Mouse (Mus musculus): ENCODE measurements around the gene Hist2h2ab. TPM values are rescaled to one million over a fixed set of nuclear protein-coding genes. Genes with fewer than 3 reads are reported as not detected.

The Hist2h2ab gene
- polyA plus RNA-seq, 1 experiment from 2014 or later, result 1.3 TPM

- Histone ChIP-seq H3K36me3 (ENCODE audit: control insufficient read depth, insufficient read depth, low read length) (no peaks in the 10 kb centered on the region), H3K9ac (ENCODE audit: low read length) (no peak overlapping the region), H3K27me3 (ENCODE audit: control insufficient read depth, insufficient read depth, low read depth, low read length) (peaks cover 4% of the 10 kb centered on the region; the same call in 1 of the 2 replicates), H3K4me2 (ENCODE audit: low read depth, low read length) (no peak overlapping the region), H3K9me3 (ENCODE audit: control insufficient read depth, low read length) (no peaks in the 10 kb centered on the region), H3K4me1 (replicated peaks; ENCODE audit: control insufficient read depth, insufficient read depth, low read length) (peaks cover 12% of the 10 kb centered on the region), H3K27ac (ENCODE audit: low read length) (no peak overlapping the region), H3K4me3 (ENCODE audit: low read length) (no peak overlapping the region)
- no peak for ATAC-seq (ENCODE audit: low read depth)
- 90% methylated on average over 5 of the region's 5 CpGs for WGBS
Measured at GRCm38 (mm10) chr3:96260220-96260619, 40.6 kb downstream of the Hist2h2ab start.

GRCm38 (mm10) chr3:96261623-96262022 is 42.0 kb downstream of the Hist2h2ab start:
- Histone ChIP-seq H3K4me3 (ENCODE audit: low read length) (peak overlapping the region; percentile 63), H3K36me3 (ENCODE audit: control insufficient read depth, insufficient read depth, low read length) (no peaks in the 10 kb centered on the region), H3K27me3 (ENCODE audit: control insufficient read depth, insufficient read depth, low read depth, low read length) (no peaks in the 10 kb centered on the region), H3K9ac (ENCODE audit: low read length) (peak overlapping the region; percentile 82), H3K4me1 (replicated peaks; ENCODE audit: control insufficient read depth, insufficient read depth, low read length) (peaks cover 12% of the 10 kb centered on the region), H3K4me2 (ENCODE audit: low read depth, low read length) (peak overlapping the region; percentile 84), H3K27ac (ENCODE audit: low read length) (peak overlapping the region; percentile 97), H3K9me3 (ENCODE audit: control insufficient read depth, low read length) (no peaks in the 10 kb centered on the region)
- no peak for ATAC-seq (ENCODE audit: low read depth)
- WGBS, result 51% methylated on average over 3 of the region's 3 CpGs

GRCm38 (mm10) chr3:96262216-96262875 is 42.7 kb downstream of the Hist2h2ab start:
- Histone ChIP-seq H3K27ac (ENCODE audit: low read length) (peak overlapping the region; percentile 97), H3K4me3 (ENCODE audit: low read length) (peak overlapping the region; percentile 63), H3K4me1 (replicated peaks; ENCODE audit: control insufficient read depth, insufficient read depth, low read length) (peaks cover 12% of the 10 kb centered on the region), H3K4me2 (ENCODE audit: low read depth, low read length) (peak overlapping the region; percentile 84), H3K36me3 (ENCODE audit: control insufficient read depth, insufficient read depth, low read length) (no peaks in the 10 kb centered on the region), H3K9me3 (ENCODE audit: control insufficient read depth, low read length) (no peaks in the 10 kb centered on the region), H3K9ac (ENCODE audit: low read length) (peak overlapping the region; percentile 82), H3K27me3 (ENCODE audit: control insufficient read depth, insufficient read depth, low read depth, low read length) (no peaks in the 10 kb centered on the region)
- ATAC-seq (ENCODE audit: low read depth), result peak; percentile 86
- WGBS, result 1% methylated on average over 19 of the region's 19 CpGs

- ATAC-seq (ENCODE audit: low read depth), result peak; percentile 90
- peak within 1 kb of the TSS; percentile 63 for H3K4me3 ChIP-seq (ENCODE audit: low read length)
- H3K9ac ChIP-seq (ENCODE audit: low read length), result peak within 1 kb of the TSS; percentile 82
- no peaks in the 10 kb centered on the region for H3K9me3 ChIP-seq (ENCODE audit: control insufficient read depth, low read length)
- peaks cover 12% of the 10 kb centered on the region for H3K4me1 ChIP-seq (replicated peaks; ENCODE audit: control insufficient read depth, insufficient read depth, low read length)
- H3K27me3 ChIP-seq (ENCODE audit: control insufficient read depth, insufficient read depth, low read depth, low read length), result no peaks in the 10 kb centered on the region
- no peaks in the 10 kb centered on the region for H3K36me3 ChIP-seq (ENCODE audit: control insufficient read depth, insufficient read depth, low read length)
- under 1% methylated on average over 40 of the region's 40 CpGs for WGBS
- H3K27ac ChIP-seq (ENCODE audit: low read length), result peak within 1 kb of the TSS; percentile 97
- peak within 1 kb of the TSS; percentile 84 for H3K4me2 ChIP-seq (ENCODE audit: low read depth, low read length)
Measured at GRCm38 (mm10) chr3:96262979-96263550, 43.4 kb downstream of the Hist2h2ab start, which contains the start of gene Hist2h4. TSS of gene Hist2h4 (minus strand) at chr3:96263311.

GRCm38 (mm10) chr3:96263558-96264403 is 44.1 kb downstream of the Hist2h2ab start:
- Histone ChIP-seq H3K9ac (ENCODE audit: low read length) (peak overlapping the region; percentile 80), H3K27ac (ENCODE audit: low read length) (peak overlapping the region; percentile 97), H3K4me2 (ENCODE audit: low read depth, low read length) (peak overlapping the region; percentile 84), H3K27me3 (ENCODE audit: control insufficient read depth, insufficient read depth, low read depth, low read length) (no peaks in the 10 kb centered on the region), H3K4me1 (replicated peaks; ENCODE audit: control insufficient read depth, insufficient read depth, low read length) (peaks cover 12% of the 10 kb centered on the region), H3K4me3 (ENCODE audit: low read length) (peak overlapping the region; percentile 63), H3K9me3 (ENCODE audit: control insufficient read depth, low read length) (no peaks in the 10 kb centered on the region), H3K36me3 (ENCODE audit: control insufficient read depth, insufficient read depth, low read length) (no peaks in the 10 kb centered on the region)
- ATAC-seq (ENCODE audit: low read depth), result peak; percentile 46; the same call in 1 of the 2 replicates
- WGBS, result 2% methylated on average over 27 of the region's 27 CpGs

- Histone ChIP-seq H3K4me2 (ENCODE audit: low read depth, low read length) (peak overlapping the region; percentile 84), H3K27ac (ENCODE audit: low read length) (peak overlapping the region; percentile 97), H3K4me3 (ENCODE audit: low read length) (peak overlapping the region; percentile 63), H3K4me1 (replicated peaks; ENCODE audit: control insufficient read depth, insufficient read depth, low read length) (peaks cover 12% of the 10 kb centered on the region), H3K9ac (ENCODE audit: low read length) (peak overlapping the region; percentile 80), H3K27me3 (ENCODE audit: control insufficient read depth, insufficient read depth, low read depth, low read length) (no peaks in the 10 kb centered on the region), H3K9me3 (ENCODE audit: control insufficient read depth, low read length) (no peaks in the 10 kb centered on the region), H3K36me3 (ENCODE audit: control insufficient read depth, insufficient read depth, low read length) (no peaks in the 10 kb centered on the region)
- ATAC-seq (ENCODE audit: low read depth), result no peak
- WGBS, result 68% methylated on average over 7 of the region's 7 CpGs
Measured at GRCm38 (mm10) chr3:96264404-96264949, 44.8 kb downstream of the Hist2h2ab start.

- no peak for ATAC-seq (ENCODE audit: low read depth)
- 74% methylated on average over 8 of the region's 8 CpGs for WGBS
- no peaks in the 10 kb centered on the region for H3K36me3 ChIP-seq (ENCODE audit: control insufficient read depth, insufficient read depth, low read length)
- H3K4me1 ChIP-seq (replicated peaks; ENCODE audit: control insufficient read depth, insufficient read depth, low read length), result peaks cover 16% of the 10 kb centered on the region
- no peak overlapping the region for H3K27ac ChIP-seq (ENCODE audit: low read length)
- no peaks in the 10 kb centered on the region for H3K27me3 ChIP-seq (ENCODE audit: control insufficient read depth, insufficient read depth, low read depth, low read length)
- H3K9me3 ChIP-seq (ENCODE audit: control insufficient read depth, low read length), result no peaks in the 10 kb centered on the region
- H3K4me3 ChIP-seq (ENCODE audit: low read length), result no peak overlapping the region
- H3K4me2 ChIP-seq (ENCODE audit: low read depth, low read length), result no peak overlapping the region
- no peak overlapping the region for H3K9ac ChIP-seq (ENCODE audit: low read length)
Measured at GRCm38 (mm10) chr3:96266132-96266710, 46.6 kb downstream of the Hist2h2ab start.

GRCm38 (mm10) chr3:96267541-96267940 is 47.9 kb downstream of the Hist2h2ab start:
- ATAC-seq (ENCODE audit: low read depth), result no peak
- Histone ChIP-seq H3K27me3 (ENCODE audit: control insufficient read depth, insufficient read depth, low read depth, low read length) (no peaks in the 10 kb centered on the region), H3K27ac (ENCODE audit: low read length) (peak overlapping the region; percentile 92), H3K4me3 (ENCODE audit: low read length) (no peak overlapping the region), H3K9ac (ENCODE audit: low read length) (peak overlapping the region; percentile 40), H3K36me3 (ENCODE audit: control insufficient read depth, insufficient read depth, low read length) (no peaks in the 10 kb centered on the region), H3K4me1 (replicated peaks; ENCODE audit: control insufficient read depth, insufficient read depth, low read length) (peaks cover 11% of the 10 kb centered on the region), H3K9me3 (ENCODE audit: control insufficient read depth, low read length) (no peaks in the 10 kb centered on the region), H3K4me2 (ENCODE audit: low read depth, low read length) (peak overlapping the region; percentile 55)
- WGBS, result 68% methylated on average over 4 of the region's 4 CpGs

Measured in lung, embryonic 16.5 days (tissue).